Mouse (Mus musculus) C2C12 (cell line): ENCODE measurements around the gene Ccdc73.

ENCODE experiments used
- CEBPB ChIP-seq: IDR thresholded peaks from one replicate; pipeline ENCODE4 v1.6.1; 2011; ENCODE audit warnings: low read depth, mild to moderate bottlenecking, control low read depth, moderate library complexity
- CTCF ChIP-seq: IDR thresholded peaks from one replicate; pipeline ENCODE4 v1.5.1; 2011; ENCODE audit not compliant: control insufficient read depth, insufficient read depth, insufficient read length
- FOSL1 ChIP-seq: IDR thresholded peaks from one replicate; pipeline ENCODE4 v1.8.0; 2011; ENCODE audit warnings: mild to moderate bottlenecking, low read length; ENCODE audit not compliant: poor library complexity, insufficient read depth, severe bottlenecking
- MAX ChIP-seq: IDR thresholded peaks from one replicate; pipeline ENCODE4 v1.6.1; 2011; ENCODE audit warnings: mild to moderate bottlenecking, control low read depth
- MYOD1 ChIP-seq: IDR thresholded peaks from one replicate; pipeline ENCODE4 v1.6.1; 2011; ENCODE audit warnings: low read depth; ENCODE audit not compliant: control insufficient read depth, insufficient read length
- MYOG ChIP-seq: IDR thresholded peaks from one replicate; pipeline ENCODE4 v1.6.1; 2011; ENCODE audit not compliant: control insufficient read depth, insufficient read length; ENCODE audit errors: extremely low read depth
- USF1 ChIP-seq: IDR thresholded peaks from one replicate; pipeline ENCODE4 v1.6.1; 2011; ENCODE audit warnings: low read depth, mild to moderate bottlenecking, control low read depth, moderate library complexity

DNA sequence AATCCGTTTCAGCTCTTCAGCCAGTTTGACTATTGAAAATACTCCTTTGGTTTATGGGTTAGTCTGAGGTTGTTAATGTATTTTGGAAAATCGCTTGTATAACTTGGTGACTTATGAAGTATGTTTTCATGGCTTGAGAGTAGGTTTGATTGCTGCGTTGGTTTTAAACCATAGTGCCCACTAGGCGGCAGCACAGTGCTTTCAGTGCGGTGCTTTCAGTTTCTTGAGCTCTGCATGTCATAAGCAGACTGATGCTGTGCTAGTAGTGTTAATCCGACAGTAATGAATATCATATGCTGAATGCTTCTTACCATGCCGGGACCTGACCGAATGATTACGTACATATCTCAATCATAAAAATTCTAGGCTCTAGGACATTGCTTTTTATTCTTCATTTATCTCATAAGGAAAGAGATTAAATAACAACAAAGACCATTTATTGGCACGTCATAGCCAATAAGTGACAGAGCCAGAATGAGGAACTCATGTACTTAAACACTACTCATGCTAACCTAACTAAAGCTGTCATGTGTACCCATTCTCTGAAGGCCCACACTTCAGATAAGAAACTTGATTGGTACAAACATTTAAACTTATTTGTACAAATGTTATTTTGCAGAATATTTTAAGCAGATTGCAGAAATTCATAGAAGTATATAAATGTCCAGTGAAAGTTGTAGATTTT lies 20.4 kb downstream of the Ccdc73 start:
- TF ChIP-seq USF1 (no peak), CTCF (peak; percentile 64), CEBPB (no peak), FOSL1 (no peak), MYOG (no peak), MAX (no peak), MYOD1 (no peak)
